Mouse (Mus musculus) heart, embryonic 11.5 days (tissue): ENCODE data around the gene Gm5565. TPM values are rescaled to one million over a fixed set of nuclear protein-coding genes. Genes with fewer than 3 reads are reported as not detected.
"Not testable (repeated sequence)": the region's sequence is repeated elsewhere in the genome, so short reads cannot be mapped to it uniquely, and the experiment has no call there.

ENCODE experiments used
- ATAC-seq: fragments of 200-750 bp; cut with Nextera tagmentation; replicated peaks from 2 replicates; pipeline ENCODE4 v1.8.0; 2017; ENCODE audit warnings: moderate library complexity; ENCODE audit not compliant: insufficient number of reproducible peaks, low FRiP score, low TSS enrichment
- H3K27ac ChIP-seq: fragments of 300-500 bp; sonication (generic); 2 replicates; pipeline ENCODE4 v1.5.1; 2014; ENCODE audit warnings: mild to moderate bottlenecking, low read depth, low read length
- H3K27me3 ChIP-seq: fragments of 300-500 bp; sonication (generic); 2 replicates; pipeline ENCODE4 v1.6.1; 2014; ENCODE audit warnings: mild to moderate bottlenecking, low read length, mixed read lengths; ENCODE audit not compliant: control insufficient read depth, insufficient read depth
- H3K36me3 ChIP-seq: fragments of 300-500 bp; sonication (generic); 2 replicates; pipeline ENCODE4 v1.6.1; 2014; ENCODE audit warnings: mild to moderate bottlenecking, low read length, moderate library complexity, mixed read lengths; ENCODE audit not compliant: control insufficient read depth, insufficient read depth
- H3K4me1 ChIP-seq: fragments of 300-500 bp; sonication (generic); 2 replicates; pipeline ENCODE4 v1.6.1; 2014; ENCODE audit warnings: low read length; ENCODE audit not compliant: control insufficient read depth, insufficient read depth
- H3K4me2 ChIP-seq: fragments of 300-500 bp; sonication (generic); 2 replicates; pipeline ENCODE4 v1.6.1; 2014; ENCODE audit warnings: mild to moderate bottlenecking, moderate library complexity
- H3K4me3 ChIP-seq: fragments of 300-500 bp; sonication (generic); 2 replicates; pipeline ENCODE4 v1.5.1; 2014; ENCODE audit warnings: low read depth, low read length
- H3K9ac ChIP-seq: fragments of 300-500 bp; sonication (generic); 2 replicates; pipeline ENCODE4 v1.6.1; 2014; ENCODE audit warnings: mild to moderate bottlenecking, low read depth, low read length, moderate library complexity
- H3K9me3 ChIP-seq: fragments of 300-500 bp; sonication (generic); replicated peaks from 2 replicates; pipeline ENCODE4 v1.6.1; 2016; ENCODE audit warnings: low read length; ENCODE audit not compliant: control insufficient read depth
- WGBS: fragments of 180-500 bp; shearing (Covaris S2); extraction: QIAGEN DNeasy Blood & Tissue Kit; methylation state at CpG from one replicate; pipeline ENCODE4 v1.1.7; 2014; ENCODE audit not compliant: insufficient replicate concordance; 5-methylcytosine and 5-hydroxymethylcytosine counted together
- polyA plus RNA-seq: library from polyadenylated mRNA; unstranded; fragments of >200 nt; fragmentation: Nextera tagmentation; extraction: Ambion mirVana; gene quantifications from 2 replicates; pipeline ENCODE4 v1.2.1, GENCODE M21; 2014

Gm5565 gene
- not detected in 2 replicates for polyA plus RNA-seq

GRCm38 (mm10) chr5:146160439-146160838 is at the start of gene Gm5565:
Gene Gm5565, minus strand, starts transcription at chr5:146160539.
- WGBS: 84% methylated on average over 3 of the region's 3 CpGs
- H3K27ac ChIP-seq, H3K9ac ChIP-seq, H3K27me3 ChIP-seq, H3K4me3 ChIP-seq, H3K4me2 ChIP-seq, H3K9me3 ChIP-seq, ATAC-seq, H3K36me3 ChIP-seq, H3K4me1 ChIP-seq: not testable (repeated sequence)

GRCm38 (mm10) chr5:146205537-146205936 is 45.2 kb upstream of the Gm5565 start:
- ATAC-seq: no peak
- H3K4me2 ChIP-seq: no peak overlapping the region
- no peaks in the 10 kb centered on the region for H3K9me3 ChIP-seq
- H3K27ac ChIP-seq: no peak overlapping the region
- no peak overlapping the region for H3K4me3 ChIP-seq
- H3K4me1 ChIP-seq: no peaks in the 10 kb centered on the region
- WGBS: 89% methylated on average over 5 of the region's 5 CpGs
- peaks cover 43% of the 10 kb centered on the region for H3K36me3 ChIP-seq
- H3K27me3 ChIP-seq: no peaks in the 10 kb centered on the region
- no peak overlapping the region for H3K9ac ChIP-seq

GRCm38 (mm10) chr5:146203921-146204320 is 43.6 kb upstream of the Gm5565 start:
- WGBS: 82% methylated on average over 2 of the region's 2 CpGs
- no peak for ATAC-seq

GRCm38 (mm10) chr5:146200580-146200979 is 40.2 kb upstream of the Gm5565 start:
- ATAC-seq: no peak
- 96% methylated on average over 6 of the region's 6 CpGs for WGBS
- Histone ChIP-seq H3K9ac (no peak overlapping the region), H3K9me3 (no peaks in the 10 kb centered on the region), H3K4me1 (no peaks in the 10 kb centered on the region), H3K27ac (no peak overlapping the region), H3K27me3 (no peaks in the 10 kb centered on the region), H3K4me2 (no peak overlapping the region), H3K4me3 (no peak overlapping the region), H3K36me3 (peaks cover 16% of the 10 kb centered on the region; the same call in 1 of the 2 replicates)

More at GRCm38 (mm10) chr5:146203921-146204320, 43.6 kb upstream of the Gm5565 start:
- Histone ChIP-seq H3K9me3 (no peaks in the 10 kb centered on the region), H3K4me2 (no peak overlapping the region), H3K4me1 (no peaks in the 10 kb centered on the region), H3K27me3 (no peaks in the 10 kb centered on the region), H3K4me3 (no peak overlapping the region), H3K9ac (no peak overlapping the region), H3K36me3 (peaks cover 34% of the 10 kb centered on the region), H3K27ac (no peak overlapping the region)

- H3K4me1 ChIP-seq: no peaks in the 10 kb centered on the region
- ATAC-seq: no peak
- WGBS: 70% methylated on average over 2 of the region's 2 CpGs
- H3K27me3 ChIP-seq: no peaks in the 10 kb centered on the region
- H3K36me3 ChIP-seq: peaks cover 12% of the 10 kb centered on the region; the same call in 1 of the 2 replicates
- no peak overlapping the region for H3K27ac ChIP-seq
- no peak overlapping the region for H3K9ac ChIP-seq
- H3K4me3 ChIP-seq: no peak overlapping the region
- H3K9me3 ChIP-seq: no peaks in the 10 kb centered on the region
- H3K4me2 ChIP-seq: no peak overlapping the region
Observed at GRCm38 (mm10) chr5:146199540-146199939, 39.2 kb upstream of the Gm5565 start.

GRCm38 (mm10) chr5:146199073-146199472 is 38.7 kb upstream of the Gm5565 start:
- Histone ChIP-seq H3K36me3 (0 out of 2 replicates have a peak, but pooled peaks cover 7% of the 10 kb centered on the region), H3K4me3 (no peak overlapping the region), H3K9ac (no peak overlapping the region), H3K9me3 (no peaks in the 10 kb centered on the region), H3K27me3 (no peaks in the 10 kb centered on the region), H3K4me1 (no peaks in the 10 kb centered on the region), H3K27ac (no peak overlapping the region), H3K4me2 (no peak overlapping the region)
- no peak for ATAC-seq

- WGBS: 74% methylated on average over 8 of the region's 8 CpGs
Observed at GRCm38 (mm10) chr5:146193360-146193759, 33.0 kb upstream of the Gm5565 start.

GRCm38 (mm10) chr5:146190501-146191269 is 30.3 kb upstream of the Gm5565 start:
- Histone ChIP-seq H3K4me1 (no peaks in the 10 kb centered on the region), H3K27me3 (no peaks in the 10 kb centered on the region), H3K9me3 (no peaks in the 10 kb centered on the region), H3K27ac (no peak overlapping the region), H3K9ac (no peak overlapping the region), H3K4me3 (no peak overlapping the region), H3K36me3 (no peaks in the 10 kb centered on the region), H3K4me2 (no peak overlapping the region)
- ATAC-seq: no peak
- 63% methylated on average over 3 of the region's 3 CpGs for WGBS

More at GRCm38 (mm10) chr5:146193360-146193759, 33.0 kb upstream of the Gm5565 start:
- Histone ChIP-seq H3K9ac (no peak overlapping the region), H3K36me3 (no peaks in the 10 kb centered on the region), H3K27ac (no peak overlapping the region), H3K27me3 (no peaks in the 10 kb centered on the region), H3K4me1 (no peaks in the 10 kb centered on the region), H3K9me3 (no peaks in the 10 kb centered on the region), H3K4me3 (no peak overlapping the region), H3K4me2 (no peak overlapping the region)
- ATAC-seq: no peak

- Histone ChIP-seq H3K27ac (no peak overlapping the region), H3K27me3 (no peaks in the 10 kb centered on the region), H3K4me2 (no peak overlapping the region), H3K4me1 (no peaks in the 10 kb centered on the region), H3K9ac (no peak overlapping the region), H3K36me3 (no peaks in the 10 kb centered on the region), H3K4me3 (no peak overlapping the region), H3K9me3 (no peaks in the 10 kb centered on the region)
- WGBS: 63% methylated on average over 4 of the region's 4 CpGs
- no peak for ATAC-seq
Observed at GRCm38 (mm10) chr5:146190093-146190492, 29.8 kb upstream of the Gm5565 start.
